Mouse (Mus musculus) c-Kit-negative CD71-positive TER-119-positive erythroid progenitor cells, embryonic 14.5 days (primary cell): ENCODE measurements around the gene Ifi44.

Experiments used
- DNase-seq: peaks from one replicate; pipeline ENCODE4 v3.0.0-alpha.2; 2013; ENCODE audit warnings: low read depth, low spot score

The Ifi44 gene

GRCm38 (mm10) chr3:151749737-151750136, at the start of gene Ifi44:
TSS of gene Ifi44 (minus strand) at chr3:151749960.
- DNase-seq: no peak

- DNase-seq: no peak
These were observed 38.9 kb upstream of the Ifi44 start for GRCm38 (mm10) chr3:151788622-151789021.

GRCm38 (mm10) chr3:151775089-151775488, 25.3 kb upstream of the Ifi44 start:
- DNase-seq: no peak

DNA sequence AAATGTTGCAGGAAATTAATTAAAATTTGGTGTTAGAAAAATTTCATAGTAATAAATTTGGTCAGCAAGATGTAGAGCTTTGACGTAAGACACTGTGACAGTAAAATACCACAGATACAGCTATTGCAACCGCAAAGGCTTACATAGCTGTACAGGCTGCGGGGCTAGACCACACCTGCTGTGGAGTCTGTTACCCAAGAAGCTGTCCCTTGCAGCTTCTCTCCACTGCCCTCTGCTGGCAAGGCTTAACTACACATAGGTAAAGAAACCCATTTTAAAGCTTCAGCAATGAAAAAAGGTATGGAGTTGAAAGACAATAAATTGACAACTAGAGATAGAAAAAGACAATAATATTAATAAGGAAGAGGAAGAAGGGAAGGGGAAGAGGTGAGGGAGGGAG, 21.3 kb upstream of the Ifi44 start:
- no peak for DNase-seq

GRCm38 (mm10) chr3:151748514-151748913, 1.2 kb downstream of the Ifi44 start:
- DNase-seq: no peak

- no peak for DNase-seq
These were observed 3.7 kb downstream of the Ifi44 start for GRCm38 (mm10) chr3:151746058-151746457.

DNA sequence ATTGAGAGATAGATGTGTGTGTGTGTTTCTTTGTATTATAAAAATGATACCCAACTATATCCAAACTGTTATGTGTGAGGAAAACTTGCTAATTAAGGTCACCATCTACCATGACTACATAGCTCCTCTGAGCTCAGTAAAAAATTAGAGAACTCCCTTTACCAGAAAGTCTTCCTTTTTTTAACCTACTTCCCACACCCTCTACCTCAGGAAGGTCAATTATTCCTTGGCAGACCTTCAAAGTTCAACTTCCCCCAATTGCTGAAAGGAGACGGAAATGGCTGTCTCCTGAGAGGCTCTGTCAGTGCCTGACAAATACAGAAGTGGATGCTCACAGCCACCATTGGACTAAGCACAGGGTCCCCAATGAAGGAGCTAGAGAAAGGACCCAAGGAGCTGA, 7.5 kb downstream of the Ifi44 start:
- no peak for DNase-seq

DNA sequence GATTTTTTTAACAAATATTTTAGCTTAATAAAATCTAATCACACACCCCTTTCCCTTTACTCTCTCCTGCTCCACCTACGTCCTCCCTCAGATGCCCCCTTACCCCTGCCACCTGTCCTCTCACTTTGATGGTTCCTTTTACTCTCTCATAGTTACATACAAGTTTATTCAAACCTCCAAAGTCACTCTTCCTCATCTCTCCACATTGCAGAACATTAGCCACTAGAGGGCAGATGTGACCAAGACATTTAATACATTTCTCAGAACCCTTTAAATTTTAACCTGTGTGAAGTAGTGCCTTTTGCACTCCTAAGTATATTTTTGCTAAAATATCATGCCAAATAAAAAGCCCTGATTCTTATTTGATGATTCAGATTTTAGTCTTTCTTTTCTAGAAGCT, 33.5 kb downstream of the Ifi44 start:
- no peak for DNase-seq

DNA sequence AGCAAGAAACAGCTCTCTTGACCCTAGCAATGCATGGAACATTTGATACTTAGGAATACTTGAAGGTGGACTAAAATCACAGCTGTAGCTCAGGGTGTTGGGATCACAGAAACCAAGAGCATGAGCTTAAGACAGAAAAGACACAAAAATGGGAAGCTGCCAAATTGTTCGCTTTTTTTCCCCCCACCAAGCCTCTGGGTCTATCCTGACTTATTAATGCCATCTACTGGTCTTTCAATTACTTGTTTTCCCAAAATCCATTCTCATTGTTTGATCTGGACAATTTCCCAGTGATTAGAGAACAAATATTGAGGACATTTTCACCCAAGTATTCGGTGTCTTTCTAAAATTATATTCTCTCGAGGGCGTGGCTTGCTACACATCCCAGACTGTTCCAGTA, 42.4 kb downstream of the Ifi44 start:
- no peak for DNase-seq
